Mouse (Mus musculus) adrenal gland, adult 18-20 months (tissue): ENCODE results near the gene Gm19426. TPM values are rescaled to one million over a fixed set of nuclear protein-coding genes. Genes with fewer than 3 reads are reported as not detected.
A peak's percentile ranks its signal among the peaks of the same experiment; 100 is the strongest.
"Not testable (repeated sequence)": the region's sequence is repeated elsewhere in the genome, so short reads cannot be mapped to it uniquely, and the experiment has no call there.

ENCODE experiments used
- DNase-seq, 2 experiments: peaks; one replicate each; pipeline ENCODE4 v3.0.0; 2021 to 2022; ENCODE audit warnings: low spot score in 2 of 2
- total RNA-seq, 2 experiments: library from RNA; stranded (reverse); gene quantifications; 1 replicate in 1 of 2; 2 replicates in 1 of 2; pipeline ENCODE4 v1.2.3; 2021

Gm19426 gene
- total RNA-seq, 2 experiments from 2014 or later: 1.5 to 1.8 TPM

GRCm38 (mm10) chr2:84756245-84756644 is 12.8 kb upstream of the Gm19426 start:
- DNase-seq: no peak

- DNase-seq: no peak
Observed at GRCm38 (mm10) chr2:84750115-84750514, 6.7 kb upstream of the Gm19426 start.

GRCm38 (mm10) chr2:84744126-84744525 is 671 bp upstream of the Gm19426 start:
- no peak for DNase-seq

- no peak for DNase-seq
Observed at GRCm38 (mm10) chr2:84742451-84743283, 788 bp downstream of the Gm19426 start.

GRCm38 (mm10) chr2:84741841-84742450 is 1.5 kb downstream of the Gm19426 start:
- no peak for DNase-seq

- DNase-seq: no peak
Observed at GRCm38 (mm10) chr2:84740608-84741333, 2.7 kb downstream of the Gm19426 start.

- no peak for DNase-seq
Observed at GRCm38 (mm10) chr2:84738271-84738911, 5.1 kb downstream of the Gm19426 start.

GRCm38 (mm10) chr2:84737451-84737925 is 6.0 kb downstream of the Gm19426 start:
- no peak for DNase-seq

- no peak for DNase-seq
Observed at GRCm38 (mm10) chr2:84736312-84737161, 6.9 kb downstream of the Gm19426 start.

GRCm38 (mm10) chr2:84735346-84735920 is 8.0 kb downstream of the Gm19426 start:
- DNase-seq: no peak

- DNase-seq: no peak
Observed at GRCm38 (mm10) chr2:84734919-84735318, 8.5 kb downstream of the Gm19426 start.

GRCm38 (mm10) chr2:84734351-84734864 is 9.0 kb downstream of the Gm19426 start:
- DNase-seq: no peak

GRCm38 (mm10) chr2:84733579-84734300 is 9.7 kb downstream of the Gm19426 start, which contains the start of gene Ypel4:
Gene Ypel4 (plus strand): TSS chr2:84734058.
- DNase-seq: peak in 1 of 2 experiments; percentile 45

GRCm38 (mm10) chr2:84732394-84732793 is 11.1 kb downstream of the Gm19426 start:
- DNase-seq: no peak

GRCm38 (mm10) chr2:84731206-84731605 is 12.2 kb downstream of the Gm19426 start:
- DNase-seq: no peak

GRCm38 (mm10) chr2:84728191-84728590 is 15.3 kb downstream of the Gm19426 start:
- DNase-seq: not testable (repeated sequence)

- DNase-seq: peak; percentile 91 to 92
Observed at GRCm38 (mm10) chr2:84727172-84727858, 16.1 kb downstream of the Gm19426 start, which contains the start of gene Clp1. Gene Clp1 (minus strand): TSS chr2:84727350.

- no peak for DNase-seq
Observed at GRCm38 (mm10) chr2:84726716-84727115, 16.7 kb downstream of the Gm19426 start.
